Mouse (Mus musculus) spleen, postnatal 4 days (tissue): ENCODE measurements at regions not wholly inside any gene's neighbourhood (a gene's known extent, or its start where the extent isn't known, plus 50 kb on each side); places are given as distances from the start of the nearest gene placed in this dataset.

Experiments used
- DNase-seq, 2 experiments: peaks; one replicate each; pipeline ENCODE4 v3.0.0; 2022; ENCODE audit warnings: low spot score in 2 of 2

DNA sequence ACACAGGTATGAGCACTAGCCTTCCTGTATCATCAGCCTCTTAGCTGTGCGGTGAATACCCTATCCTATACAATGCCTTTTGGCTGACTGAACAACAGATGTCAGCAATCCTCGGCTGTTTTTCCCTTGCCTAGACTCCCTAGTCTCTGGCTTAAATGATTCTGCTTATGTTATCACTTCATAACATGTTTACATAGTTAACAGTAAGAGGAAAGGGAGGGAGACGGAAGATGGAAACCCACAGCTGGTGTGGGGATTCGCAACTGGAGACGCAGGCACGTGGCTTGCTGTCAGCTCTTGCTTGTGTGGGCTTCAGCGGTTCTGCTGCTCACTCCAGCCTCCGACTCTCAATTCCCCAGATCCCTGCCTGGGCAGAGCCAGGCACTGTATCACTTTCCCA is 367.2 kb downstream of the Cbln4 start:
- no peak for DNase-seq

DNA sequence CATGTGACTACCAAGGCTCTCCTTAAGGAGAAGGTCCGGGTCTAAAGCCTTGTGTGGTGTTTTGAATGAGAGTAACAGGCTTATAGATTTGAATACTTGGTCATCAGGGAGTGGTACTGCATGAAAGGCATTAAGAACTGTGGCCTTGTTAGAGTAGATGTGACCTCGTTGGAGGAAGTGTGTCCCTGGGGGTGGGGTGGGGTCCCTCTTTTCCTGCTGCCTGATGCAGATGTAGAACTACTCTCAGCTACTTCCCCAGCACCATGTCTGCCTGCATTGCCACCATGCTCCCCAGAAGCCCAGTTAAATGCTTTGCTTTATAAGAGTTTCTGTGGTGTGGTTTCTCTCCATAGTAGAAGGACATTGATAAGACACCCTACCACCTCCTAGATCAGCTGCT is 367.9 kb downstream of the Cbln4 start:
- no peak for DNase-seq

DNA sequence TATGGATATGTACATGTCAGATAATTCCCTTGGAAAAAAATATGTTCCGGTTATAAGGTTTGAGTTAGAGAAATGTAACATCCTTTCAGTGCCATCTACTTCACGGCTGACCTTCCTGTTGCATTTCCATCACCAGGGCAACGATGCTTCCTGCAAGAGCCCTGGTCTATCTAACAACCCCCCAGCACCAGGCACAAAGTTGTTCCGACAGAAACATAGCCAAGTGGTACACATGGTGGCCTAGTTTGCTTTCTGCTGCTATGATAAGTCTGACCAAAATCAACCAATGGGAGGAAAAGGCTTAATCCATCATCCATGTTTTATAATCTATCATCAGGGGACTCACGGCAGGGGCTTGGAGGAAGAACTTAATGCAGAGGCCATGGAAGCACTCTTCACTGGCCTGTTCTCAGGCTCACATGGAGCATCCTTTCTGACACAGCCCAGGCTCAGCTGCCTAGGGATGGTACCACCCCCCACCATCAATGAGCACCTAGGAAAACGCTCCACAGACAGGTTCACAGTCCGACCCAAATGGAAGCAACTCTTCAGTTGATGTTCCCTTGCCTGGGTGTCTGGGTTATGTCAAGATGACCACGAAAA is 372.2 kb downstream of the Cbln4 start:
- no peak for DNase-seq

DNA sequence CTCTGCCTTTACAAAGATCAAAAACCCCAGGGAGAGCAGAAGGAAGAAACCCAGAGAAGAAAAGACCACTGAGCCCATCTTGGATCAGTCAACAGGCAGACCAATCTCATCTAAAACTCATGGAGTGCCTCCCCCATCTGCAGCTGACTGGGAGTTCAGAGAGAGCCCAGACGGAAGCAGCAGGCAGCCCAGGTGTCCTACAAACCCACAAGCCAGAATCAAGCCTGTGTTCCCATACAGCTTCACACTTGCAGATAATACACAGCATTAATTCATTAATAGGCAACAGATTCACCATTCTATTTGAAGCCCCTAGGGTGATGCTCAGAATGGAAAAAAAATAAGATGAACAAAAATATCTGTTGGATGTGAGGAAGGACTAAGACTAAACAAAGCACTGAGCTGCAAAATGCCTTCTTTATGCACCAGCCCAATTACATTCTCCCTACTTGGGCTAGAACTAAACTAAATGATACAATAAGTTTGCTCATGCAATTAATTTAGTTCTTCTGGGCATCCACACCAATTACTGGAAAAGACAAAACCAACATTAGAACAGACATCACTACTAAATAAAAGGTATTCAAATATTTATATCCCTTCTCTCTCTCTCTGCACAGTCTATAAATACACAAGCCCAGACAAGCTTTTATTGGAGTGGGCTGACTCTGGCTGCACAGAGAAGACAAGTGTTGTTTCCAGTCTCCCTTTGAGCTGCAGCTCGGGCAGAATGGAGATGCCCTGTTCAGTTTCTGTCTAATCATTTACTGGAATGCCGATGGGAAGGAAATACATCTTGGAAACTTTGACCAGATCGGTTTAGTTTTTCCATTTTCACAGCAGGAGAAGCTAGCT is 374.2 kb downstream of the Cbln4 start:
- no peak for DNase-seq

DNA sequence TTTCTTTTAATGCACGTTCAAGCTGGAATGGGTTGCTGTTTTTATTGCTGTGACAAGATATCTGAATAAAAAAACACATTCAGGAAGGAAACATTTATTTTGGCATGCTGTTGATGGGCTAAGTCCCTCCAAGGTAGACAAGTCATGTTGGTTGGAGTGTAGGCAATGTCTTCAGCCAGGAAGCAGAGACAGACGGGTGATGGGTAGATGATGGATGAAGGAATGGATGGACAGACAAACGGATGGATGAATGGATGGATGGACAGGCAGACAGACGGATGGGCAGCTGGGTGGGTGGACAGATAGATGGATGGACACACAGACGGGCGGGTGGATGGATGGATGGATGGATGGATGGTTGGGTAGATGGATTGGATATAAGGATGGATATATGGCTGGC is 380.7 kb downstream of the Cbln4 start:
- DNase-seq = no peak

DNA sequence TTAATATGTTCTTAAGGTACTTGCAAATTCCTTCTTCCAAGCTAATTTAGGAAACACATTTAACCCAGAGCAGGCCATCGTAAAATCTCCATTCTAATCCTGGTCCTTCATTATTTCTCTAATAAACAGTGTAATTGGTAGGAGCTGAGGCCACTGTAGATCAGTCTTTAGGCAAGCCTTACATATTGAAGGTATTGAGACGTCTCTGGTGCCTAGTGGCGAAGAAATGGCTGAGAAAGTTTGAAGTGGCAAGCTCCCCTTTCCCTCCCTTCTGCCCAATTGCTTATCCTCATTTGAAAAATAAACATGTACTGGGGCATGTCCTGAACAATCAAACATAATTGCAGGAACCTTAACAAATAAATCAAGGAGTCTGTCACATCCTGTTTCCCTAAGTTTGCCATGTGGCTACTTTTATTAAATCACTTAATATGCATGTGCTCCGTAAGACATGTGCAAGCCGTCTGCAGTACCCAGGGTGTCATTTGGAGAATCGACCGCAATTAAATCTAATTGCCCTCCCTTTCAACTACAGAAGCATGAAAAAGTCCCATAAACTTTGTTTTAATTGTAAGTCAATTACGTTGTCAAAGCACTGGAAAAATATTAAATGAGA is 381.3 kb downstream of the Cbln4 start:
- DNase-seq = no peak

DNA sequence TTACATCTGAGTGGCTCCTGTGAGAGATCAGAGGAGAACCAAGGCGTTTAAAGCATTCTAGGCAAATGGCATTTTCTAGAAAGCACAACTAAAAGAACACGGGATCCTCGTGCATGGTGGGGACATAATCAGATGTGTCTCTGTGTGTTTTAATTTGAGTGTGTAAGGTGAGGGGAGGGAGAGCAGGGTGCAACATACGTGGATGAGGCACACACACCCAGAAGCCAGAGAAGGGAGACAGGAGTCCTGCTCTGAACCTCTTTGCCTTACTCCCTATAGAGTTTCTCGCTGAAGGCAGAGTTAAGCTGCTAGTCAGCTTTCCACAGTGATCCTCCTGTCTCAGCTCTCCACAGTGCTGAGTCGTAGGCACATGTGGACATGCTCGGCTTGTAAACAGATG is 386.1 kb downstream of the Cbln4 start:
- DNase-seq = no peak

DNA sequence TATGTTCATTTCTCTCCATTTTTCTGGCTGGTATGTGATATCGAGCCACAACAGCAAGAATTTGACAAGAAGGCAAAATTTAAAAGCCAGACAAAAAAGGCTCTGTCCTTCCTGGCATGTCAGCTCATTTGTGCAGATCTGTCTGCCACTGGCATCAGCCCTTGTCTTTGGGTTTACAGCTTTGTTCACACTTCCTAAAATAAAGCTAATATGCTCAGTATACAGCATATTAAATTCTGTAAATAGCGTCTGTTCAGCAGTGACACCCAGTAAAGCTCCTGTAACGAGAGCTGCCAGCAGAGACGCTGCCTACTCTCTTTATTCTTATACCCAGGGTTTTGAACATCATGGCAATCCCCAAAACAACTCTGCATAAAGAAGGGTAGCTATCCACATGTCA is 401.5 kb downstream of the Cbln4 start:
- DNase-seq = no peak

DNA sequence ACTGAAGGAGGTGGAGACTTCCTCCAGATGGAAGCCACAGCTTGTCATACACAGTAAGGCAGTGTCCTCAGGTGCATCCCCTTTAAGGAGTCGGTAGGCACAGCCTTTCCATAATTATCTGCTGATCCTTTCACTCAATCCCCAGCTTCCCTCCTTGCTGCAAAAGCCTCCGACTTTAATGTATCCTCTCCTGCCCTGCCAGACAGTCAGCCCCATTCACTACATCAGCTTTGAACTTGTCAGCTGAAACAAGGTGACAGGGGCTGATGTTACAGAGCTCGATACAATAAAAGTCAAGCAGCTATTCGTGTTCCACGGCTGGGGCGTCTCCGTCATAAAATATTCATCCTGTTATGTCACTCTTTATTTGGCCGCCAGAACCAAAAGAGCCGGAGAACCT is 402.8 kb downstream of the Cbln4 start:
- DNase-seq = no peak

DNA sequence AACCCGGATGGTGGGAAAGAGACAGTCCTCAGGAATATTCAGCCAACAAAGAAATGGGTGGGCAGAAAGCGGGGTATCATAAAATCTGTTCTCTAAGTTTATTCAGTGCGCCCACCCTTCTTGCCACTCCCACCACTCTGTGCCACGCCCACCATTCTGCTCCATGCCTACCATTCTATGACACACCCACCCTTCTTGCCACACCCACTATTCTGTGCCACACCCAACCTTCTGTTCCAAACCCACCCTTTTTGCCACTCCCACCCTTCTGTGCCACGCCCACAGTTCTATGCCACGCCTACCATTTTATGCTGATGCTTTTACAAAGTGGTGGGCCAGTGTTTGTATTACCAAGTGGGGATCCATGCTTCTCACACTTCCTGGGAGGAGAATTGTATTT is 404.3 kb downstream of the Cbln4 start:
- no peak for DNase-seq

DNA sequence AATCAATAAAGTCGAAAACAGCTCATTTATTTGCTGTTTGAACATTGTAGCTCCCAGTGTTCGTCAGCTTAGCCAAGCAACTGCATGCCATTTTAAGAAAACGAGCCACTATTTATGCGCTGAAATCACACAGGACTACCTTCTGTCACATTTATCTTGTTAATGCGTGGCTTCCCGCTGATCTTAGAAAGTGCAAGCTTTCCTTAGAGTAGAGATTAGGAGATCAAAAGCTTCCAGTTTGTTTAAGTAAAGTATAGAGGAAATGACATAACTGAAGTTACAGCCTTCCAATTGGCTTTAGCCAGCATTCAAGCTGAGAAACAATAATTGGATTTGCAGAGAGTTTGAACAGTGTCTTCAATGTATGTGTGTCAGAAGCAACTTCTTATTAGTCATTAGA is 406.4 kb downstream of the Cbln4 start:
- no peak for DNase-seq

DNA sequence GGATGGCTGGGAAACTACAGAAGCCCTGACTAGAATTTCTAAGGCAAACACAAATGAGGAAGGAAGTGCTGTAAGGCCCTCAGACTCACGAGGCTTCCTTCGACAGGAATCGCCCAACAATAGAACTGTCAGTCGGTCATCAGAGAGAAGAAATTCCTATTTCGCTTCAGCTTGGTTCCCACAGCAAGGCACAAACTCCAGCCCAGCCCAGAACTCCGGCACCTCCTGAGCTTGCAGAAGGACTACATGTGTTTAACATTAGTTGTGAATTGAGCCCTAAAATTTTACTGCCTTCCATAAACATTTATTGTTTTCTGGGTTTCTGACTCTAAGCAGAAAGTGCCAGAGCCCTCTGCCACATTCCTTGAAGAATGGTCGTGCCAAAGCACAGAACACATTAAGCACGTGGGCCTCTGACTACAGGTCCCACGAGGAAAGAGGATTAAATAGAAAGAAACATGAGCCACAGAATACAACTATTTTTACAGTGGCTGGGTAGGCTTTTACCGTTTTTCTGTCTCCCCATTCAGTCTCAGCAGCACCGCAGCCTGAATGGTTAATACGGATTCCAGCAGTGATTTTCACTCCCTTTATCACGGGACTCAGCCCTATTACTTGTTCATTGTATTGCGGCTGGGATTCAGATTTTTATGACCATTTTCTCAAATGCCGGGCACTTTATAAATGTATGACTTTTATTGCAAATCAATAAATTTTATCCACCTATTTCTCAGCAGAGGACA is 409.7 kb downstream of the Cbln4 start:
- DNase-seq = no peak

DNA sequence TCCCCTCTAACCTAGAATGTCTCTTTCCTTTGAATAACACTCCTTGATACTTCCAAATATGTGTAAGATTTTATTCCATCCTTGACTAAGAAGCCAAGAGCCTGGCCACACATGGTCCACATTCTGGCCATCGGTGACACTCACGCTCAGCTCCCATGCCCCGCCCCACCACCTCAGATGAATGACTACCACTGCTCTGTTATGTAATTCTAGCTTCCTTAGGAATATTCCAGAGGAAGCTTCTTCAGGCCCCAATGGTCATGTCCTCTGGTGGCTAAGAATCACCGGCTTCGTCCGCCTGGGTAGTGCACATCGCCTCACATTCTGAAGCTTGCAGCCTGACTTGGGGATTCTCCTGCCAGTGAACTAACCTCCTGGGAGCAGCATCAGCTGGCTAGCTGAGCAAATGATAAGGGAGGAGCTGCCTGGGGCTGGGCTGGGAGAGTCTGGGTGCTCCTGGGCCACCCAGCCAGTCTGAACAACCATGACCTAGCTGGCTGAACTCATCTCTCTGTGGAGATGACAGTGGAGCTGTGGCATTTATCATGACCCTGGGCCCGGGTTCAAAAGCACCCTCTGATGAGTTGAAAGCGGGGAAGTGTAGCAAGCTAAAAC is 413.1 kb downstream of the Cbln4 start:
- DNase-seq = no peak

DNA sequence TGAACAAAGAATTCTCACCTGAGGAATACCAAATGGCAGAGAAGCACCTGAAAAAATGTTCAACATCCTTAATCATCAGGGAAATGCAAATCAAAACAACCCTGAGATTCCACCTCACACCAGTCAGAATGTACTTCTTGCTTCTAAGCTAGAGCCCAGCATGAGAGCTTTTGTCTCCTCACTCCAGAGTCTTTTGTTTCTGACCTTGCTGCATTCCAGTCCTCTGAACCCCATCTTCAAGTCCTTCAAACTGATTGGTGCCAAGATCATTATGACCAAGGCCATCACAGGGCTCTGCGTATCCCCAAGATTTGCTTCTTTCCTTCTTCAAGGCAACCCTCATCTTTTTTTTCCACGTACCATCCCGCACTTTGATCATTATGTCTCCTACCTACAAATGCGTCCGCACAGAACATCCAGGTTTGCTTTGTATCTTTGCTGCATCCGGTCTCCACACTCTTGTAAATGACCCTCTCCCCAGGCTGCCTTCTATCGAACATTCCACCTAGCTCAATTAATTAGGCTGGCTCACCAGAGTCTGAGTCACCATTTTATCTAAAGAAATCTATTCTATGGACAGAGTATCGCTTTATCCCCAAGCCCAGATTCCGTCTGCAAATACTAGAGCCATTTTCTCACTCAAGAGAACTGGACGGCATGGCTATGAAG is 414.9 kb downstream of the Cbln4 start:
- no peak for DNase-seq

DNA sequence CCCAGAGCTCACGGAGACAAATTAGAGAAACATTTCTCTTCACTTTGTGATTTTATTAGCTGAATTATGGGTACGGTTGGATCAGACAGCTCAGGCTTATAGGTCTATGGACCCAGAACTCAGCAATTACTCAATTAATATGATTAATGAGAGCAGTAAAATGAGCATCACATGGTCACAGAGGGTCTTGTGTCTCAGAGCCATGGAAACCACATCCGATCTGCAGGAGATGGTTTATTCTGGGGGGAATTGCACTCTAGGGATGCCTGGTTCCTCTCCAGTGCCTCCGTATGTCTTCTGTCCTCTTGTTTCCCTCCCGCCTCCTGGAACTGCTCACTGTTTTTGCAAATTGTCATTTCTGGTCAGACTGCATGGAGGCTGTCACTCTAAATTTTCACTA is 422.6 kb downstream of the Cbln4 start:
- no peak for DNase-seq

DNA sequence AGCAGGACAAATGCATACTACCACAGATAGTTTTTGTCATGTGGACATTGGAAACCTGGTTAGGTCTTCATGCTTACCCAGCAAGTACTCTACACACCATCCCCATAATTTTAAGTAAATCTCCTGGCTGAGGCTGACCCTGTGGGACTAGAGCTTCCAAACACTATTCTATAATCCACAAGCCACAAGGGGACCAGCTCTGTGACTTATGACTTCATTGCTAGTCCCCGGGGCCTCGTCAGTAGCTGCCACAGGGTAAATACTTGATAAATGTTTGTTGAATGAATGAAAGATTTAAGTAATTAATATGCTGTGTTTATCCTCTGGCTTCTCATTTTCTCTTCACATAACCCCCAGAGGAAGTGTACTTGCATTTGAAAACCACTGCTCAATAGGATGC is 423.0 kb downstream of the Cbln4 start:
- DNase-seq = no peak

DNA sequence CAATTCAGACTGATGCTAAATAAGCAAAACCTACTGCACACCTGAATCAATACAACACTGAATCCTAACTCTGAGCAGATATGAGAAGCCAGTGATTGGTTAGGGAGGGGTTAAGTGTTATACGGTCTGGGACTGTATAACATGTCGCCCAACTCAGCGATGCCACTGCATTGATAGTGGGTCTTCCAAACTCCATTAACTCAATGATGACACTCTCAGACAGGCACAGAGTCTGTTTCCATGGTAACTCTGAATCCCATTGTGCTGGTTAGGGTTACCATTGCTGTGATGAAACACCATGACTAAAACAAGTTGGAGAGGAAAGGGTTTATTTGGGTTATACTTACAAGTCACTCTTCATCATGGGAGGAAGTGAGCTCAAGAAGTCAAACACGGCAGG is 424.5 kb downstream of the Cbln4 start:
- no peak for DNase-seq

DNA sequence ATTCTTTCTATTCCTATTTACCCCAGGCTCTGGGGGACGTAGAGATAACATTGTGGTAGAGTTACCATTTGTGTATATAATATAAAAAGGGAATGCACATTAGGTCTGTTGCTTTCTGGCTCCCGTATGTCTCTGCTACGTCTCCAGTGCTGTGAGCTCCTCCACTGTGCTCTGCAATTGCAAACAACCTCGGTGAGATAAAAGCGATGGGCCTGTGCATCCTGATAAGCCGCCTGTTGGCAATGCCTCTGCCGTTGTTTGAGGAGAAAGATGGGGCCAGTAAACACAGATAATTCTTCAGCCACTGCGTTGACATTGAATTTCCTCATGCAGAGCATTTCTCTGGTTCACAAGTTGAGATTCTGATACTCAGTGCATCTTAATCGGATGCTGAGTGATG is 424.9 kb downstream of the Cbln4 start:
- DNase-seq = no peak

DNA sequence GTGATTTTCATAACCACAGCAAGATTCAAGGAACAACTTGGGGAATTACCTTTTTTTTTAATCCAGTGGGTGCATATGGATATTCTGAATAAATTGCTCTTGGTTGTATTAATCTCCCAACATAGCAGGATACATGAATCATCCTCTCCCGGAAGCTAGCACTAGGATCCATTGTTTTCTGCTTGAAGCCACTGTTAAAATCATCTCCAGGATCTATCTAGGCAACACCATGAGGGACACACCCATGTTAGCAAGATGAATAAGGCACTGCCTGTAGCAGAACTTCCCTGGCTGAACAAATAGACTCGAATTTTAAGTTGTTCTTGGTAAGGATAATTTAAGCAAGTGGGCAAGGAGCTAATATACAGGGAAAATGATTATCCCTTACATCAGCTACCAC is 427.8 kb downstream of the Cbln4 start:
- DNase-seq = no peak

DNA sequence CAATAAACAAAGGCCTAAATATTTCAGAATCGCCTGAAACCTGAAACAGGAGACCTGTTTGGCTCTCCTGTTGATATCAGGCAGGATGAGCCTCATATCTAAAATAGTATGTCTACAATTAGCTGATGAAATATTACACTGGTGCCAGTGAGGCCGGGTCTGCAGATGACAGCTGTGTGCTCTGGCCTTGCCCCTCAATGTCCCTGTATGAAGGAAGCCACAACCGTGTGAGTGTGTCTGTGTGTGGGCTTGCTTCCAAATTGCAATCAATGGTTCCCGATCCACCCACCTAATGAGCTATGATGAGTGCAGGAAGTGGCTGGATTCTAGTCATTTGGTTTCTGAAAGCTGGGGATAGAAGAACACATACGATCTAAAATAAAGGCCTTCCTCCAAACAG is 438.2 kb downstream of the Cbln4 start:
- DNase-seq = no peak

DNA sequence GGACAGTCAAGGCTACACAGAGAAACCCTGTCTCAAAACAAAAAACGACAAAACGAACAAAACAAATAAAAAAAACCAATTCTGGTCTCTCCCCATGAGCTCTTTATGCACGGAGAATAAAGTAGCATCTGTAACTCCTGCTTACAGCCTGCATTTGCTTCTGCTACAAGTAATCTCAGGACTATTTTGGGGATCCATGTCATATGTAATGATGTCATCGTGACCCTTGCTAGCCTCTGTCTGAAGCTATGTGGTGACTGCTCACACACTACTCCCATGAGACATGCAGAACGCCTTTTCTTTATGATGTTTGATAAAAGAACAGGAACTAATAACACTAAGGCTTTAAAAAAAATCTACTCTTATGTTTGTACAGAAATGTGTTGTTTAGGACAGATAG is 448.0 kb downstream of the Cbln4 start:
- DNase-seq = no peak

DNA sequence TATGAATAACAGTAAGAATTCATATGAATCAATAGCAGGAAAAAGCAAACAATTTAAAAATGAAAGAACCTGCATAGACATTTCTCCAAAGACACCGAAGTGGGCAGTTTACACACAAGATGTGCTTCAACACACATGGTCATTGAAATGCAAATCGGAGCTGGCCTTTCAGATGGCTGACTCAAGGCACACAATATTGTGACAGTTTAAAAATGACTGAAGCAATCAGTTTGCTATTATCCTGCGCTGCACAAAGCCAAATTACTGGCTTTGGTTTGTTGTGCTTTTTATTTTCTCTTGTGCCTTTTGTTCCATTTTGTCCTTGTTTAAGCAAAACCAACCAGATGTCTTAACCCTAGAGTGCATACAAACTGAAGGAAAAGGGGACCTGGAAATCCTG is 449.4 kb downstream of the Cbln4 start:
- DNase-seq = no peak
